Mouse (Mus musculus) spleen, postnatal 10 days (tissue): ENCODE results near the gene Rabl6.
A peak's percentile ranks its signal among the peaks of the same experiment; 100 is the strongest.

Source experiments
- DNase-seq, 2 experiments: peaks; one replicate each; pipeline ENCODE4 v3.0.0; 2021 to 2022; ENCODE audit warnings: low spot score in 2 of 2

Rabl6 gene

DNA sequence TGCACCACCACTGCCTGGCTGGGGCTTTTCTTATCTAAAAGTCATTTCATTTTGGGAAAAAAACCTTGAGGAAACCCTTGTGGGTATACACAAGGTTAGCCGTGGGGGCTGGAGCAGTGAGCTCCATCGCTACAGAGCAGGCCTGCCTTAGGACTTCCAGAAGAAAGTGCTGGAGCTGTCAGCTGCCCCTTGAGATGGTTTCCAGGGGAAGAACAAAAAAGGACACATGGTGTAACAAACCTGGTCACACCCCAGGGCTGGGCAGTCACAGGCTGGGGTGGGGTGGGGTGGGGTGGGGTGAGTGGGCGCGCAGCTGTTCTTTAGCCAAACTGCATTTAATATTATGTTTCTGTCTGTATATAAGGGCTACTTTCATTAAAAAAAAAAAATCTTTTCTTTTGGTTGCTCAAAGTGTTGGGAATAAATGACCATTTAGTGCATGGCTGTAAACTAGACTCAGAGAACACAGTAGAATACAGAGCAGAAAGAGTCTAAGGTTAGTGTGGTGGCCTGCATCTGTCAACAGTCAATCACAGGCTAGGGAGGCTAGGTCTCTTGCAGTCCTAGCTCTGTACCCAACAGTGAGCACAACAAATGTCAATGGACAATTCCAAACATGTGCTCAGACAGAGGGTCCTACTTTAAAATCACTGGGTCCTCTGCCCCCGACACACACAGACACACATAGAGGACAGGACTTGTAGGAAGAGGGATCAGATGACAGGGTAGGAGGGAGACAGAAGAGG lies 11.4 kb downstream of the Rabl6 start:
- DNase-seq, result no peak

DNA sequence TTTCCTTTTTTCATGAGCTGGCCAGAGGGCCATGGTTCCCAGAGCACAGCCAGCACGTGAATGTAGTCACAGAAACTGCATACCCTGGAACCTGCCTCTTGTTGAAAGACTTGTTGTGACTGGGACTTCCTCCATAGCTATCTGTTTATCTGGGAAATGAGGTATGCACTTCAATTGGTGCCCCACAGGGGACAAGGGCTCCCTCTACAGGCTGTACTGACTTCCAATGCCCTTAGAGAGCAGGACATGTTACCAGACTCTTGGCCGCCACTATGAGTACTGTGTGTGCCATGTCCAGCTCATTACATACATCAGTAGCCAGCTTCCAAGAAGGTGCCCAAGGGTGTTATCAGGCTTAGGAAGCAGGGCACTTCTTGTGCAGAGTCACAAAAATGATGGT lies 16.5 kb downstream of the Rabl6 start:
- peak in 1 of 2 experiments; percentile 53 for DNase-seq

DNA sequence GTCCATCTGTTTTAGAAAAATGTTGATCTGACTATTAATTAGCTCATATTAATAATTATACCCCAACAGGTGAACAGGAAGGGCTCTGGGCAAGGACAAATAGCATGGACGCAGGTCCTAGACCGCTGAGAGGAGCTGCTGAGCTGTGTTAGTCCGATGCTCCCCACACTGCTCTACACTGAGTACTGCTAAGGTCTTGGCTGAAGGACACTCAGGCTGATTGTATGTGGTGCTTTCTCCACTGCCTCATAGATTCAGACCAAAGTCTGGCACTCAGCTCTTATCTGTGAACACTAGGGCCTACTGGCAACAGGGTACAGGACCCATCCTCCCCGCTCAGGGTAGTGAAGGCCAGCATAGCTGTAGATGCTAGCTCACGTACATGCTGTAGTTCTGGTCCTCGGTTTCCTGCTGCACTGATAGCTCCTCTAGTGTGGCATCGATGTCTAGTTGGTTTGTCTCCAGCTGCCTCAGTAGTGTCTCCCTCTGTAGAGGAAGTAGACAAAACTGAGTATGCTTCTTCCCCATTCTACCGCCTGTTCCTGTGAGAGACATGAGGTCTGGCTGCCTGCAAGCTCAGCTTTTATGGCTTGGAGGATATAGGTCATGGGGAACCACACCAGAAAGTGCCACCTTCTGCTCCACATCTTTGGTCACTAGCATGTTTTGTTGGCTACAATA lies 20.0 kb downstream of the Rabl6 start:
- no peak for DNase-seq

DNA sequence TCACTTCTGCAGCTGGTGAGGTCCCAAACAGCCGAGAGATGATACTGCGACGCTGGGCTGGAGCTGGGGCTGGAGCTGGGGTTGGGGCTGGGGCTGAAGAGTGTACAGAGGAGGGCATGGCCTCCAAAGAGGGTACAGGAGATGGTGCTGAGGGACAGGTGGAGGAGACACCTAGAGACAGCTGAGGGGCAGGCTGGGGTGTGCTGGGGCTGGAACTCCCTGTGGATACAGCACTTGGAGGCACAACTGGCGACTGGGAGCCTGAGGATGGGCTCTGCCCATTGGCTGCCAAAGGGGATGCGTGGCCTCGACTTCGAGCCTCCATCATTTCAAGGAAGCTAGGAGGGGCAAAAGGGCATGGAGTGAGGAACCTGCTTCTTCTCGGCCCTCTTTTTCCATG lies 21.0 kb downstream of the Rabl6 start:
- no peak for DNase-seq

DNA sequence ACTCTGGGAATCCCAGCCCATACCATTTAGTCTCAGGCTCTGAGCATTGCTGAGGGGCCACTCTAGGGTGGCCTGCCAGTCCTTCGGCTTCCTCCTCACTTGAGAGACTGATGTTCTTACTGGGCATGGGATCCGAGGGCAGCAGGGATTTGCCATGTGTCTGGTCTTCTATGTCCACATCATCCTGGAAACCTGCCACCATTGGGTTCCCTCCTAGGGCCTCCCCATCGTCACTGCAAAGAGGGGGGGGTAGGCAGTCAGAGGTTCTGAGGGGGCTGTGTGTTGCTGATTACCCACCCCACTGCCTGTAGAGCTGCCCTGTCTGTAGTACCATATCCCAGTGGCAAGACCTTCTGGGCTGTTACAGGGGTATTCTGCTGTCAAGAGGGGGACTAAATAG lies 22.7 kb downstream of the Rabl6 start:
- DNase-seq, result no peak

DNA sequence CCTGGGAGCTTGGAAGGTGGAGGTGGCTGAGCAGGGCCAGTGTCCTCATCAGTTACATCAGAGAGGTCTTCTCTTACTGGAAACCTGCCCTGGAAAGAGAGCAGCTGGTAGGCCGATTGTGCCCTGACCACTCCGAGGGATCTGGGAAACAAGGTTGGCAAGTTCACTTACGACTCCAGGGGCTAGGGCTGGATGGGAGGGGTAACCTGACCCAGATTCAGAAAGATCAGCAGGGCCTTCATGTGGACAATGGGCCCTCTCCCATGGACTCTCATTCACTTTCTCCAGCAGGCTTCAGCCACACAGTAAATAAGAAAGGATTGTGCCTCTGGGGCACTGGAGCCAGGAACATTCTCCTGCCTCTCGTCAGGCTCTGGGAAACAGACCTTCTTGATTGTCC lies 23.5 kb downstream of the Rabl6 start:
- DNase-seq, result no peak

DNA sequence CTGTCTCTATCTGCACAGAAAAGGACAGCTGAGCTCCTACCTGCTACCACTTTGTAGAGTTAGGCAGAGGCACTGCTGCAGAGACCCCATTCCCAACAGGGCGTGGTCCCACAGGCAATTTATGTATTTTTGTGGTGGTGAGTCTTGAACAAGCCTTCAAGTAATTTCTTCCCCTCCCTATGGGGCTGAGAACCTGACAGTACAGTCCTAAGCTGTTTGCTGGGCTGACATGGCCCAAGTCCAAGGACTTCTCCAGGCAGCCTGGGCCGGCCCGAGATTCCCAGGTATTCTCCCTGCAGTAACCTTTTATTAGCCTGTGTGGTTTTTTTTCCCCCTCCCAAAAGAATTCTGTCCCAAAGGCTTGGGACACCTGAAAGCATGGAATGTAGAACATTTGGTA lies 24.2 kb downstream of the Rabl6 start:
- no peak for DNase-seq

DNA sequence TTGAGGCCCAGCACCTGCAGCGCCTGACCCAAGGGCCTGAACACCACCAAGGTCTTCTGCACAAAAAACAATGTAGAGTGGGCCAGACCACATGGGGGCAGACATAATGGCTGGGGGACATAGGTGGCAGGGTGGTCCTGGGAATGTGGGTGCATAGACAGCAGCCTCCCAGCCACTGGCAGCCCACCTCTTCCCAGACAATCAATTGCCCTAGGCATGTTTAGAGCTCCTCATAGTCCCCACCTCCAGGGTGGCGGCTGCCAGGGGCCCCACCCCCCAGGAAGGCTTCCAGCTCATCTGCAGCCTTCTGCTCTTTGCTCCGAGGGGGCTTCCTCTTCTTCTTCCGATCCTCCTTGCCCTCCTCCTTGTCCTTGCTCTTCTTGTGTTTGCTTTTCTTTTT lies 24.8 kb downstream of the Rabl6 start:
- no peak for DNase-seq

DNA sequence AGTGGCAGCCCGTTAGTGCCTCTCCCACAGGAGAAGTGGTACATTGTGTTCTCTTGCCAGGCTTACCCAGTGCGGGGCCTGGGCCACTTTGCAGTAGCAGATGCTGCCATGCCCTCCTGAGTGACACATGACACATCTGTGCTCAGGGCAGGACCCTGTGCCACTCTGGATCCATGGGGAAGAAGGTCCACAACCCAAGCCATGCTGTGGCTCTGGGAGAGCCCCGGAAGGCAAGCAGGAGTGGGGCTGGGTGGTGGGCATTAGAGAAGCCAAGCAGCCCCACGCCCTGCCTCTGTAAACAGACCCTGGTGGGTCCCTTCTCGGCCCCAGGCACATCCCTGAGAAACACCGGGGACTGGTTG lies 25.2 kb downstream of the Rabl6 start:
- no peak for DNase-seq

DNA sequence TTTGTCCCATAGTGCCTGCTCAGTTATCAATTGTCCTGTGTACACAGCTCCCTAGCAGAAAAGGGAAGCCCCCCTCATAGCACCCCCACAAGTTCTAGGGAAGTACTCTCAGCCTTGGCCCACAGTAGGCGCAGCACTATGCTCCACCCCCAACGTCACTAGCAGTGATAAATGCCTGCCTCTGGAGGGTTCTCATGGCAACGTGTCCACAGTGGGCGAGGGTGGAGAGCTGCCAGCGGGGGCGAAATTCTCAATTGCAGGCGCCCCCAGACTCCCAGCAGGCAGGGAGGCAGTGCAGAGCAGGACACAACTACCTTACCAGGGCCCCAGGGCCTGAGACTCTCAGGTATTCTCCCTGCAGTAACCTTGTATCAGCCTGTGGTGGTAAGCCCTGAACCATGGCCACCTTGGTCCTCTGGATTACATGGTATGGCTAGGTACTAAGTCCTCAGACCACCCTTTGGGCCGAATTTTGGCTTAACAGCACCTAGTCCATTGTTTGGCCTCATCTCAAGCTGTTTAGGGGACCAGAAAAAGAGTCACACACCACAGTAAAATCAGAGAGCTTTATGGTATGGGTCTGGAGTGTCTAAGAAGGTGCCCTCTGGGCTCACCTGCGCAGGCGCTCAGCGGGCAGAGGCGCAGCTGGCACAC lies 25.7 kb downstream of the Rabl6 start:
- DNase-seq, result no peak

DNA sequence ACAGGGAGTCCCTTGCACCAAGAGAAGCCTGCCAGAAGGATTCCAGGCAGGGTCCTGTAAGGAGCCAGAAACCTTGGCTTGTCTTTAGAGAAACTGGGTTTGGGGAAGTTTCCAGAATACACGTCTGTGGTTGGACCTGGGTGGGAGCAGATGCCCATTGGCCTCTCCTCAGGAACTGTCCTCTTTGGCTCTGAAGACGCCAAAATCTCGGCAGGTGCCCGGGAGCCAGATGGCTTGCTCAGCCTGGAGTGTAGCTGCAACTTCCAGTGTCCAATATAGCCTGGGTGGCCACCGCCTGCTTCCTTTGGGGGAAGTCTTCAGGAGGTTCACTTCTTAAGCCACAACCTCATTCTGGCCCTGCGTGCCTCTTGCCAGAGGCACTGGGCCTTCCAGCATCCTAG lies 26.4 kb downstream of the Rabl6 start:
- DNase-seq, result no peak

DNA sequence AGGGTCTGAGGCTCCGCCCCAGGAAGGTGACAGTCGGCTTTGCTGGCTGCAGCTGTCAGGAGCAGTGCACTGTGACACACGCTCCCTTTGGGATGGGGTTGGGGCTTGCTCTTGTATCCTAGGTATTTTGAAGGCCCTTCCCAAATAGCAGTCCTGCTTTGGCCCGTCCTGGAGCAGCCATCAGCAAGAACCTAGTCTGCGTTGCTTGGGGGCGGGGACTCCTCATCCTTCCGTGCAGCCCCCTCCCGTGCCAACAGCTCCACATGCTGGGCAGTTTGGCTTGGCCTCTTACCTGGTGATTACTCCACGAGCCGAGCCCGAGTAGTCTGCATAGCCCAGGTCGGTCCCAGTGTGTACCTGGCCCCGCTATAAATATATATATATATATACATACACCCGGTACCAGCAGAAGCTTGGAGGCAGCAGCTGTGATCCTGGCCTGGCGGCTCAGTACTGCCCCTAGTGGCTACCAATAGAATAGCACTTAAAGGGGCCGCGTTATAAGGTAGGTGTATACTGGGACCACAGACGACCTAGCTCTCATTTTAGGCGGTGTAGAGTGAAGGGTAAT lies 26.9 kb downstream of the Rabl6 start, which contains the start of gene Ajm1:
TSS of gene Ajm1 (minus strand) at position 464 of the 571 bp plus-strand sequence.
- DNase-seq, result peak; percentile 48 to 68

DNA sequence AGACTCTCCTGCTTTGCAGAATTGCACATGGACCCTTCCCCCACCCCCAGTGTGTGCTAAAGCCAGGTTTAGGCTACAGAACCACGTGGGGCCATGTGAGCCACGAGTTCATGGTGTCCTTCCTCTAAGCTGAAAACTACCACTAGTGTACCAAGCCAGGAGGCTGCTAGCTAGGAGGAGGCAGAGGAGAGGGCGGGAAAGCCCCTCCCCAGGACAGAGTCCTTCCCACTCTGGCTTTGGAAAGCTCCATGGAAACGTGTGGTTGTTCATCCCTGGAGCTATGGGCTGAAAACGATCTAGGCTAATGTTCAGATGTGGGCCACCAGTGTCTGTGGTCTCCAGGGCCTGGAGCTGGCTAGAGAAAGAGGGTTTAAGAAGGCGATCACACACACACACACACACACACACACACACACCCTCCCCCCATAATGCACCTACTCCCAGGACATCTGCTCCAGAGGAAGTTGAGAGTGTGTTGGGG lies 27.7 kb downstream of the Rabl6 start:
- DNase-seq, result no peak

DNA sequence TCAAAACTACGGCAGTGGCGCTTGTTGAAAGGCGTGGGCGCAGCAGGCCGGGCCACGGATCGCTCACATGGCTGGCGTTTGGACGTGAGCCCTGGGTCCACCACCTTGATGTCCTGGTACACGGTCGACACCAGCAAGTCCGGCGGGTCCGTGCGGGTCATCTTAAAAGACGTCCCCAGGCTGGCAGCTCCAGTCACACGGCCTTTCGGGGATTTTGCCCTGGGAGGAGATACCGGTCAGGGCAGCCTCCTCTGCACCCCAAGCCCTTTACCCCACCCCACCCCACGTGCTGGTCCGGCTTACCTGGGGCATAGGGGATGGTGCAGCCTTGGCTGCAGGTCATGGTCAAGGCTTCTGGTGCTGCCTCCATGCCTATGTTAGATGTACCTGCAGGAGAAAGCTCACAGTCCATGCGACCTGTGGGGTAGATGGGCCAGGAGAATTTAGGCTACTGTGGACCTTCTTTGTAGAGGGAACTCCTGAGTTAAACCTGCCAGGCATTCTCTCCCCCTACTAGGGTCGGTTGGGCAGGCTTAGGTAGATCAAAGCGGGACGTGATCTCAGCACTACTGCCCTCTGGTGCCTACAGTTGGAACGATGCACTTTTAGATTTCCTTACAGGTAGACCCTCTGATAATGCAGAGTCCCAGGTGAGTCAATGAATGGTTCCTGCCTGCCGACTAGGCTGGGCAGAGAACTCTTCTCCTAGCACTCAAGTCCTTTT lies 28.4 kb downstream of the Rabl6 start:
- DNase-seq, result peak; percentile 39 to 68

DNA sequence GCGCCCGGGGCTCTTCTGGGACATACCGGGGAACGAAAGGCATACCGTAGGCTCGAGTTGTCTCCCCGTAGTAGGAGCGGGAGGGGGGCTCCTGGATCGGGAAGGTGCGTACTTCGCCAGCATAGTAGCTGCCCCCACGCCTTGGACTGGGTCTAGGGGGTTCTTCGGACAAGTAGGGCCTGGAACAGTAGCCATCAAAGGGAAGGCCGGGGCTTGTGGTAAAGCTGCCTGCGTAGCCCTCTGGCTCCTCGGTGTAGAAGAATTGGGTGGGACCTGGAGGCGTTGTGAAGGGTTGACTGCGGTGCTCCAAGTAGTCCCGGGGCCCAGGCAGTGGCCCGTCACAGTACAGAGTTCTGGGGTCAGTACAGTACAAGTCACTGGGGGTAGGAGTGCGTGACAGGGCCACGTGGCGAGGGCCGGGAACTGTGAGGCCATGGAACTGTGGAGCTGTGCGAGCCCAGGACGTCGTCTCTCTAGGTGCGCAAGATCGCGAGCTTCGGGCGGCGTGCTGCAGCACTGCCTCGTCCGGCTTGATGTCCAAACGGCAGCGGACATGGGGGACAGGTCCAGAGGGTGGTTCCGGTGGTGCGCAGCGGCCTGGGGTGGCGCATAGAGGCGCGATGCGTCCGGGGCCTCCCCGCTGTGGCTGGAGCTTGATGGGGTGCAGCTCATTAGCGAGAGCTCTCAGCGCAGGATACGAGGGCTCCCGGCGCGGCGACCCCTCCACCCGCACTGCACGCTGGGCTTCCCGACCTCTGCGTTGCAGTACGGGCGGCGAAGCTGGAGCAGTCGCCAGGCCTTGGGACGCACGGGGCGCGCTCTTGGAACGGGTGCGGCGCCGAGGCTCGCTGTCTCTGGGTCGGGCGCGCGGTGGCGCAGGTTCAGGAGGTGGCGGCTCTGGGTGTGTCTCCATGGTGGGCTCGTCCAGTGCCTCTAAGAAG lies 29.3 kb downstream of the Rabl6 start:
- DNase-seq, result peak; percentile 27 to 33

DNA sequence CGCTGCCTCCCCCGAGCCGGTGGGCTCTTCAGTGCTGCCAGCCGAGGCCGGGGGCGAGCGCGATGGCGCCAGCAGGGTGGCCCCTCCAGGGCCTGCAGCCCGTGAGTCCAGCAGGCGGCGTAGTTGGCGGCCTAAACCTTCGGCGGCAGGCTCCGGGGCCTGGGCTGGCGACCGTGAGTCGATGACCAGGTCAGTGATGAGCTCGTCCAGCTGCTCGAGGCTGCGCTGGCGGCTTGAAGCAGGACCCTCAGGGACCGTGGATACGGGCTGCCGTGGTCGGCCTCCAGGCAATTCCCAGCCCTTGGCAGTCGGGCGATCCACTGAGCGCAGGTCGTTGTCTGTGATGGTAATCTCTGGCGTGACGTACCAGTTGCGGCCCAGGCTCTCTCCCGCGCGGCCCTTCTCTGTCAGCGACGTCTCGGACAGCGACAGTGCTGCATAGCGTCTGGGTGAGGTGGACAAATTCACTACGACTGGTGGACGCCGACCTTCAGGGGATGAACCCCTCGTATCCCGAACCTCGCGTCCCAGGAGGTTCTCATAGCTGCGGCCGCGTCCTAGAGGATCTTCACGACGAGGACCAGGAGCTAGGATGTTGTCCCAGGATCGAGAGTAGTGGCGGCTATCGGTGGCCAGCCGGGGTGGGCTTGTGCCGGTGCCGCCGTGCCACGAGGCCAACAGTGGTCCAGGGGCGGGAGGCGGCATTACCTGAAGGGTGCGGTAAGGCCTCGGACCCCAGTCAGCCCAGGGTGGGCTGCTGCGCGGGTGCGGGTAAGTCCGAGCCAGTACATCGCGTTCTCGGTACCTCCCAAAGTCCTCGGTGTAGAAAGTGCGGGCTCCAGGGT lies 30.1 kb downstream of the Rabl6 start:
- DNase-seq, result peak; percentile 18 to 44

DNA sequence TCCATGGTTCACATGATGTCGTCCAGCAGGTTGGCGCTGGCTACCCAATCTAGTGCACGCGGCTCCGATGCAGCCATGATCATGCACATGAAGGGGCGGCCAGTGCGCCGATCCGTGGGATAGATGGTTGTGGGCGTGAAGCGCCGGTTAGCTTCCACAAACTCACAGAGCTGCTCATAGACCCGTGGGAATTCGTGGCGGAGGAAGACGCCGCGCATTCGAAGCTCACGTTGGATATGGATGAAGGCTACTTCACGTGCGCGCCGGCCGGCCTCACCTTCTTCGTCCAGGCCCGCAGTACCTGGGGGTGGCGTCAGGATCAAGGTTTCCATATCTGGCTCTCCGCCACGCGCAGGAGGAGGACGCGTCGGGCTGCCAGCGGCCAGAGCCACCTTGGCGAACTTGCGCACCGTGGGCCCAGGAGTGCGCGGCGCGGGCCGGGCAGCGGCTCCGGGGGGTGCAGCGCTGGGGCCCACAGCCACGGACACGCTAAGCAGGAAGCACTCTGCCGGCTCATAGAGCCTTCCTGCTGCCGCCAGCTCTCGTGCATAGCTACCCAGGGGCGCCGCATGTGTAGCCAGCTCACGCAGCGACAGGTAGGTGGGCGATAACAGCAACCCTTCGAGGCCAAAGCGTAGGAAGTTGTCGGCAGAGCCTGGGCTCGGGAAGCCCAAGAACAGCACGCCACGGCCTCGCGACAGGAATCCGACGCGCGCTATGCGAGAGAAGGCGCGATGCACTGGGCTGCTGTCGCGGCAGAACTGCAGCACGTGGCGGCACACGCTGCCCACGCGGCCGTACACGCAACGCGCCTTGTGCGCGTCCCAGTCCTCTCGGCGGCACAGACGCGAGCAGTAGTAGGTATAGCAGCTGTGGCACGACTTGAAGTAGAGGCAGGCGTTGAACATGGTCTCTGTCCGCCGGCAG lies 31.1 kb downstream of the Rabl6 start:
- DNase-seq, result no peak

DNA sequence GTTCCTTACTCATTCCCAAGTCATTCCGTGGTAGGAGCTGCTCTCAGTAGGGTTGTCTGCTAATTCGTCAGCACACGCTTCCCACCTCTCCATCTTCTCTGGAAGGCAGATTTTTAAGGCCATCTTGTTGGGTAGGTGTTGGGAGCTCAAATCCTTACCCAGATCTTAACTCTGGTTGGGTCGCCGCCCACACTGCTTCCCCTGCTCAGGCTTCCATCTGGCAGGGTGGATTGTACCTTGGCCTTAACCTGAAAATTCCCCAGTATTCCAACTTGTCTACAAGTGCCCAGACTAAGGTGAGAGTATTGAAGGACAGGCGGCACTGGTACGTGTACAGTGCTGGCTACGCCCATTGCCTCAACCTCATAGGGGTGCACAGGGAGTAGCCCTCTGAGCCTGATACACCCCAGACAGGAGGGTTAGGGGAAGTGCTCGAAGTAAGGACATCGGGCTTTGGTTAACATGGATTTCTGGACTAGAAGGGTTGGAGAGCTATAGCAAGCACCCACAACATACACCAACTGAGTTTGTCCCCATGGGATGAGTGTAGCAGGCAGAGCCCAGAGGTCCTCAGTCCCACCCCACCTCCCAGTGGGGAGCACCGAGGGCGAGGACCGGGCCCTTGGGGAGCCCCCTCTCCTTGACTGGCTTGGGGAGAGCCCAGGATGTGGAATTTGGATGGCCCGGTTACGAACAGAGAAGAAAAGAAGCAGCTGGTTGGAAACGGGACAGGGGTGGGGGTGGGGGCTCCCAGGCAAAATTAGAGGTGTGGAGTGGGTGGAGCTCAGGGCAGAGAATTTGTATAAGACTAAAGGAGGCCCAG lies 32.1 kb downstream of the Rabl6 start:
- DNase-seq, result no peak
